Mouse (Mus musculus) lung, embryonic 15.5 days (tissue): ENCODE results near the gene Aurkaip1. TPM values are rescaled to one million over a fixed set of nuclear protein-coding genes. Genes with fewer than 3 reads are reported as not detected.

Experiments used
- ATAC-seq: fragments of 200-750 bp; cut with Nextera tagmentation; 2 replicates; pipeline ENCODE4 v1.8.0; 2017; ENCODE audit warnings: moderate number of reproducible peaks, borderline replicate concordance; ENCODE audit not compliant: low FRiP score, low TSS enrichment; ENCODE audit errors: extremely low read depth
- H3K27ac ChIP-seq: fragments of 300-500 bp; sonication (generic); 2 replicates; pipeline ENCODE4 v1.5.1; 2015; ENCODE audit warnings: moderate library complexity, mild to moderate bottlenecking, inconsistent platforms
- H3K27me3 ChIP-seq: fragments of 300-500 bp; sonication (generic); 2 replicates; pipeline ENCODE4 v1.6.1; 2015; ENCODE audit warnings: inconsistent platforms
- H3K36me3 ChIP-seq: fragments of 300-500 bp; sonication (generic); 2 replicates; pipeline ENCODE4 v1.6.1; 2015; ENCODE audit warnings: inconsistent platforms
- H3K4me1 ChIP-seq: fragments of 300-500 bp; sonication (generic); 2 replicates; pipeline ENCODE4 v1.6.1; 2015; ENCODE audit warnings: inconsistent platforms
- H3K4me2 ChIP-seq: fragments of 300-500 bp; sonication (generic); 2 replicates; pipeline ENCODE4 v1.6.1; 2015; ENCODE audit warnings: inconsistent platforms, mild to moderate bottlenecking, moderate library complexity
- H3K4me3 ChIP-seq: fragments of 300-500 bp; sonication (generic); 2 replicates; pipeline ENCODE4 v1.5.1; 2015; ENCODE audit warnings: mild to moderate bottlenecking, inconsistent platforms
- H3K9ac ChIP-seq: fragments of 300-500 bp; sonication (generic); 2 replicates; pipeline ENCODE4 v1.6.1; 2015; ENCODE audit warnings: inconsistent platforms
- H3K9me3 ChIP-seq: fragments of 300-500 bp; sonication (generic); 2 replicates; pipeline ENCODE4 v1.6.1; 2016; ENCODE audit warnings: inconsistent platforms
- WGBS: fragments of 180-500 bp; shearing (Covaris S2); methylation state at CpG from one replicate; pipeline ENCODE4 v1.1.7; 2015; 5-methylcytosine and 5-hydroxymethylcytosine counted together
- microRNA-seq: library from miRNA; unstranded; fragments of <30 nt; microRNA quantifications from one replicate; pipeline ENCODE4, GENCODE M21; 2016
- polyA plus RNA-seq: library from polyadenylated mRNA; unstranded; fragments of >200 nt; fragmentation: Nextera tagmentation; extraction: Ambion mirVana; gene quantifications from 2 replicates; pipeline ENCODE4 v1.2.1, GENCODE M21; 2015

Gene Aurkaip1
- polyA plus RNA-seq, 1 experiment from 2014 or later: 143 TPM

DNA sequence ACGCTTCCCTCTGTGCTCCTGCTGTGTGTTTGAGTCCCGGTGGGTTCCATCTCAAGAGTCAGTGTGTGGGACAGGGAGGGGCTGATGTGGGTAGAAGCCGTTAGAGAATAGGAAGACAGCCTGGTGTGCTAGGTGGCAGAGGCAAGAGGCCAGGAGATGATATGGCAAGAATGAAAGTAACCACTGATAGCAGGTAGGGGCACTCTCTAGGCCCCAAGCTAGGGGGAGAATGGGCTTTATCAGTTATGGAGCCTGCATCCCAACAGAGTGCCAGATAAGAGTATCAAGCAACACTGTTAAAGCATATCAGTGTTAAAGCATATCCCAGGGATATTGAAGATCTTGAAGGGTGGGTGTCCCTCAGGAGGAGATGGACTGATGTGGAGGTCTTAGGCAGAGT, 25.8 kb downstream of the Aurkaip1 start:
- 63% methylated on average over 3 of the region's 3 CpGs for WGBS
- peaks cover 40% of the 10 kb centered on the region for H3K36me3 ChIP-seq

DNA sequence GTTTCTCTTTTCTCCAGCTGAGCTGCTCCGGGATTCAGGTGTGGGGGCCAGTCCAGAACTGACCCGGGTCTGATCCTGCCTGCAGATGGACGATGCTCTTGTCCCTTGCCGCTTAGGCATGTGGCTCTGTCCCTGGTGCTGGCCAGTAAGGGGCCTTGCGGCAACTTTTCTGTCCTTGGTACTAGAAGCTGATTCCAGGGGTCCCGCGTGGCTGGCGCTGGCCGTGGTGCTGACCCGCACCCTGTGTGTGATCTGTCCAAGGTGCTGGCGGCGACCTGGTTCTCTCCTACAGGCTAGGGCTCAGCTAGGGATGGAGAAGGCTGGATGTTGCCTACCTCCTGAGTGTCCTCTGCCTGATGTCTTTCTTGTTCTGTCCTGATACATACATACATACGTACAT, 28.2 kb downstream of the Aurkaip1 start:
- H3K36me3 ChIP-seq: peaks cover 38% of the 10 kb centered on the region
- no peak for ATAC-seq
- no peaks in the 10 kb centered on the region for H3K4me1 ChIP-seq

More for the DNA sequence above, 25.8 kb downstream of the Aurkaip1 start:
- no peak overlapping the region for H3K4me3 ChIP-seq
- no peak overlapping the region for H3K4me2 ChIP-seq
- no peaks in the 10 kb centered on the region for H3K4me1 ChIP-seq
- no peaks in the 10 kb centered on the region for H3K27me3 ChIP-seq
- no peak overlapping the region for H3K9ac ChIP-seq
- no peak for ATAC-seq
- H3K27ac ChIP-seq: no peak overlapping the region
- H3K9me3 ChIP-seq: no peaks in the 10 kb centered on the region

DNA sequence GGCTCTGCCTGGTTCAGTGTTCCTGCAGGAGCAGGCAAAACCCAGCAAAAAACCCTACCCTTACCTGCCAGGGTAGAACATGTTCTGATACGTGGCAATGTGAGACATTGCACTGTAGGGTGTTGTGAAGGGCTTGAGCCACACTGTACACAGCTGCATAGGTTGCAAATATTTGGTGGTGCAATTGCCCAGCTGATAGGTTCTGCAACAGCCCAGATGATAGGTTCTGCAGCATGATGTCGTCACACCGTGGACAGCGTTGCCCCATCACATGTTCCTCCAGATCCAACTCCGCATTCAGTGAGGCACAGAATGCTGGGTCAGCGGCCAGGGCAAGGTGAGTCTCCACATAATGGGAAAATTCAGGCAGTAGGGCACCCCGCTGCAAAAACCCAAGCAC, 30.7 kb downstream of the Aurkaip1 start:
- Histone ChIP-seq H3K4me1 (no peaks in the 10 kb centered on the region), H3K36me3 (peaks cover 34% of the 10 kb centered on the region), H3K9ac (no peak overlapping the region), H3K4me2 (no peak overlapping the region), H3K27me3 (no peaks in the 10 kb centered on the region), H3K4me3 (no peak overlapping the region), H3K9me3 (no peaks in the 10 kb centered on the region), H3K27ac (no peak overlapping the region)
- WGBS: 87% methylated on average over 7 of the region's 7 CpGs
- ATAC-seq: no peak

More for the DNA sequence above, 28.2 kb downstream of the Aurkaip1 start:
- no peak overlapping the region for H3K27ac ChIP-seq
- H3K27me3 ChIP-seq: no peaks in the 10 kb centered on the region
- 13% methylated on average over 13 of the region's 13 CpGs for WGBS
- no peak overlapping the region for H3K9ac ChIP-seq
- H3K4me3 ChIP-seq: no peak overlapping the region
- H3K9me3 ChIP-seq: no peaks in the 10 kb centered on the region
- no peak overlapping the region for H3K4me2 ChIP-seq

DNA sequence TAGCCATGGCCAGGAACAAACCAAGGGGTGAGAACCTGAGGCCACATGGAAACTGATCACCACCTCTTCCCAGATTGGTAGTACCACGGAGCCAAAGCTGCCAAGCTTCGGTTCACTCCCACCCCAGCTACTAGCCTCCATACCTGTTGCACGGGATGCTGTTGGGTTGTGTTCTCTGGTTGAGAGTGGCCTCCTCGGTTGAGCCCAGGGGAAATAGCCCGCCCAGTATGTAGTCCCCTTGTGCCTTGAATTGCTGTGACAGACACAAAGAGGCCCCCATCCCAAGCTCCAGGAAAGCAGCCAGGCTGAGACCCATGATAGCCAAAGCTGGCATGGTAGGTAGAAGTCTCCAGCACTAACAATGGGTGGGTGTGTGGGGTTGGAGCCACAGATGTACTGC, 31.9 kb downstream of the Aurkaip1 start, which contains the start of gene Tas1r3:
Gene Tas1r3 (minus strand): TSS at position 362 of the 400 bp plus-strand sequence.
- Histone ChIP-seq H3K9ac (no peak within 1 kb of the TSS), H3K27me3 (no peaks in the 10 kb centered on the region), H3K4me2 (no peak within 1 kb of the TSS), H3K4me1 (peaks cover under 1% of the 10 kb centered on the region; the same call in 1 of the 2 replicates), H3K9me3 (no peaks in the 10 kb centered on the region), H3K27ac (no peak within 1 kb of the TSS), H3K4me3 (no peak within 1 kb of the TSS), H3K36me3 (peaks cover 33% of the 10 kb centered on the region)
- ATAC-seq: no peak
- WGBS: 75% methylated on average over 5 of the region's 5 CpGs

DNA sequence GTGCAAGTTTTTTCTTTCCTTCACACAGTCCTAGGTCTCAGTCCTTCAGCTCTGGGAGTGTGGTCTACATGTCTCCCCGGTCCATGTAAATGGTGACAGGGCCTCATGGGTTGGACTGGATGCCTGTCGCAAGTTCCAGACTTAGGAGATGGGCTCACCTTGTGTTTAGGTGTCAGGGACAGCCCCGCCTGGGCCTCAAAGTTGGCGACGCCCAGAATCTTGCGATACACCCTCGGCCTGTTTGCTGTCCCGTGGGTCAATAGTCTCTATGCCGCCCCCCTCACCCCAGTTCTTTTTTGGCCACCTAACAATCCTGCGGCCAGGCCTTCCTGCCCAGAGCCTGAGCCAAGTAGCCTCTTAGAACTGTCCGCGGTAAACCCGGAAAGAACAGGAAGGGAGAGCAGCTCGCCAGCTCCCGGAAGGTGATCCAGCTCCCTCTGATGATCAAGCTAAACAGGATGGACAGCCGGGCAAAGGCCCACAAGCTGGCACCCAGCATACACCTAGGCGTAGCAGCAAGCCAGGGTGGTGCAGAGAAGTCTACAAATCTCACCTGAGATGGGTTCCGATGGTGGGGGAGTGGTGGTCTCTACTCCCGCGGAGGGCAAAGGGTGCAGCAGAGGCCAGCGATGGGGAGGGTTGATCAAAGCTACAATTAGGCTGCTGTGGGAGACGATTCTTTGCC, 37.7 kb downstream of the Aurkaip1 start:
- Histone ChIP-seq H3K27ac (0 out of 2 replicates have a peak overlapping the region, but pooled peaks have one; percentile 24), H3K36me3 (peaks cover 32% of the 10 kb centered on the region), H3K4me1 (peaks cover 26% of the 10 kb centered on the region), H3K9me3 (no peaks in the 10 kb centered on the region), H3K9ac (peak overlapping the region; percentile 69), H3K4me2 (peak overlapping the region; percentile 86), H3K27me3 (no peaks in the 10 kb centered on the region), H3K4me3 (peak overlapping the region; percentile 68)
- WGBS: 8% methylated on average over 22 of the region's 22 CpGs
- peak; percentile 44 for ATAC-seq

DNA sequence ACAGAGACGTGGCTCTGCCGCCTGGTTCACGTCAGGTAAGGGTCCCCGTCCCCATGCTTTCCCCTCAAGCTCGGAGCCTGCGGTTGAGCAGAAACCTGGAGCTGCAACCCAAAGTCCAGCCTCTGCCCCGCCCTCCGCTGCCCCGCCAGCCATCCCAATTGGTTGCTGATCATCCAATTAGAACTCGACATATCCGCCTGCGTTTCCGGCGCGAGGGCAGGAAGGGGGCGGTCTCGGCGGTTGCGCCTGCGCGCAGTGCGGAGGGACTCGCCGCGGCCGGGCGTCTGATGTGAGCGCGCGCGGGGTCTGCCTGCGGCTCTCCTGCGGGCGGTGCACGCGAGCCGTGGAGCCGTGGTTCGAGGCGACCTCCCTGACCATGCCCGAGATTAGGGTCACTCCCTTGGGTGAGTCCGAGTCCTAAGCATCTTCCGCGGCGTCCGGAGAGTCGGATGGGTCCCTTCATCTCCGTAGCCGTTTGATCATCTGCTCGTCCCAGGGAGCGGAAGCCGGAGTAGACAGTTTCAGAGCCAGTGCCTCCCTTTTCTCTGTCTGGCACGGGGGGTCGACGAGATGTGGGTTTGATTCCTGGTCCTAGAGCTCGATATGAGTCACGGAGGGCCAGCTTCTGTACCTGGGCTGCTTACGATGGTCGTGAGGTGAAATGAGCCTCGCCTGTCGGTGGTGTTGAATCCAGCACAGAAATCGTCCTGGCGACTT, 38.4 kb downstream of the Aurkaip1 start, which contains the start of the genes Cptp and Ints11:
Gene Cptp (minus strand): TSS at position 124 of the 717 bp plus-strand sequence.
Gene Ints11 (plus strand): TSS at position 230 of the 717 bp plus-strand sequence.
- H3K27ac ChIP-seq: peak within 1 kb of the TSS; percentile 29
- H3K9ac ChIP-seq: peak within 1 kb of the TSS; percentile 90
- H3K9me3 ChIP-seq: no peaks in the 10 kb centered on the region
- under 1% methylated on average over 63 of the region's 63 CpGs for WGBS
- H3K4me3 ChIP-seq: peak within 1 kb of the TSS; percentile 68
- H3K36me3 ChIP-seq: peaks cover 39% of the 10 kb centered on the region
- H3K4me2 ChIP-seq: peak within 1 kb of the TSS; percentile 86
- peak; percentile 96 for ATAC-seq
- no peaks in the 10 kb centered on the region for H3K27me3 ChIP-seq
- H3K4me1 ChIP-seq: peaks cover 26% of the 10 kb centered on the region

DNA sequence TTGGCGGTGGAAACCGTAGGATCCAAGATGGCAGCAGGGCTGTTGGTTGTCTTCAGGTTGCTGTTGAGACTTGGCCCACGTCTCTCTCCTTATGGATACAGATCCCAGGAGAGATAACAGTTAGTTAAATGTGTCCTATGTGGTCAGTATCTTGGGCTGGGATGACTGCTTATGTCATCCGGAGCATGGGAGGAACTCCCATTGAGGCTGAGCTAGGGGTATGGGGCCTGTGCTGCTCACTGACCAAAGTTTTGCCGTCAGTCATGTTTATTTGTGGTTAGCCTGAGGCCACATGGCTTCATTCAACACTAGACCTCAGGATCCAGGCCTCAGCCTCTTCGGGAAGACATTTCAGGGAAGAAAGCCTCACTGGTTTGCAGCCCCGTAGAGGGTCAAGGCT, 40.3 kb downstream of the Aurkaip1 start:
- Histone ChIP-seq H3K27me3 (no peaks in the 10 kb centered on the region), H3K27ac (no peak overlapping the region), H3K4me2 (no peak overlapping the region), H3K9me3 (no peaks in the 10 kb centered on the region), H3K36me3 (peaks cover 39% of the 10 kb centered on the region), H3K4me3 (no peak overlapping the region), H3K4me1 (peaks cover 26% of the 10 kb centered on the region), H3K9ac (no peak overlapping the region)
- no peak for ATAC-seq
- WGBS: 82% methylated on average over 7 of the region's 7 CpGs

Small RNA genes within 50 kb of the gene (microRNA-seq; reads per million reads assigned to microRNA genes)
- not detected for gene Gm27743

Other genes starting within 250 kb of the Aurkaip1 start
- 6.4 and 6.5 TPM in 2 replicates for gene Slc35e2, start 229.9 kb upstream of the Aurkaip1 start, polyA plus RNA-seq
- 50.2 and 53.6 TPM in 2 replicates for gene Cdk11b, start 206.4 kb upstream of the Aurkaip1 start, polyA plus RNA-seq
- not detected in 2 replicates for gene Gm10563, start 185.9 kb upstream of the Aurkaip1 start, polyA plus RNA-seq
- 41.7 and 47.8 TPM in 2 replicates for gene Mmp23, start 177.9 kb upstream of the Aurkaip1 start, polyA plus RNA-seq
- 27.6 and 29.1 TPM in 2 replicates for gene Mib2, start 162.1 kb upstream of the Aurkaip1 start, polyA plus RNA-seq
- 4.3 and 4.9 TPM in 2 replicates for gene Fndc10, start 136.9 kb upstream of the Aurkaip1 start, polyA plus RNA-seq
- gene Ssu72, start 126.5 kb upstream of the Aurkaip1 start, polyA plus RNA-seq: 147 and 150 TPM in 2 replicates
- 0.44 and 0.59 TPM in 2 replicates for gene Tmem240, start 96.5 kb upstream of the Aurkaip1 start, polyA plus RNA-seq
- gene Atad3a, start 70.2 kb upstream of the Aurkaip1 start, polyA plus RNA-seq: 84.7 and 90.0 TPM in 2 replicates
- 10.5 and 11.0 TPM in 2 replicates for gene Vwa1, start 56.6 kb upstream of the Aurkaip1 start, polyA plus RNA-seq
- gene Tmem88b, start 45.4 kb upstream of the Aurkaip1 start, polyA plus RNA-seq: 0.16 and 0.26 TPM in 2 replicates
- 0.20 TPM in 1 of 2 replicates, not detected in the other for gene Ankrd65, start 40.8 kb upstream of the Aurkaip1 start, polyA plus RNA-seq
- 193 and 228 TPM in 2 replicates for gene Mrpl20, start 28.4 kb upstream of the Aurkaip1 start, polyA plus RNA-seq
- gene Ccnl2, start 18.8 kb upstream of the Aurkaip1 start, polyA plus RNA-seq: 152 and 169 TPM in 2 replicates
- 194 and 223 TPM in 2 replicates for gene Mxra8, start 8.4 kb downstream of the Aurkaip1 start, polyA plus RNA-seq
- gene Dvl1, start 16.1 kb downstream of the Aurkaip1 start, polyA plus RNA-seq: 14.0 and 14.7 TPM in 2 replicates
- gene Tas1r3, start 32.1 kb downstream of the Aurkaip1 start, polyA plus RNA-seq: 0.34 and 0.36 TPM in 2 replicates
- 14.5 and 15.2 TPM in 2 replicates for gene Cptp, start 38.2 kb downstream of the Aurkaip1 start, polyA plus RNA-seq
- gene Ints11, start 38.3 kb downstream of the Aurkaip1 start, polyA plus RNA-seq: 77.7 and 80.5 TPM in 2 replicates
- gene Pusl1, start 60.5 kb downstream of the Aurkaip1 start, polyA plus RNA-seq: 42.9 and 44.9 TPM in 2 replicates
- gene Acap3, start 60.5 kb downstream of the Aurkaip1 start, polyA plus RNA-seq: 15.1 and 17.7 TPM in 2 replicates
- 106 and 107 TPM in 2 replicates for gene Ube2j2, start 112.6 kb downstream of the Aurkaip1 start, polyA plus RNA-seq
- 39.3 and 45.0 TPM in 2 replicates for gene C1qtnf12, start 131.0 kb downstream of the Aurkaip1 start, polyA plus RNA-seq
- gene B3galt6, start 161.4 kb downstream of the Aurkaip1 start, polyA plus RNA-seq: 16.4 and 17.0 TPM in 2 replicates
- gene Sdf4, start 161.6 kb downstream of the Aurkaip1 start, polyA plus RNA-seq: 156 and 162 TPM in 2 replicates
- 0.39 and 0.42 TPM in 2 replicates for gene Tnfrsf4, start 182.6 kb downstream of the Aurkaip1 start, polyA plus RNA-seq
- 1.6 and 2.7 TPM in 2 replicates for gene Tnfrsf18, start 194.9 kb downstream of the Aurkaip1 start, polyA plus RNA-seq
- 2.9 TPM in 2 replicates for gene Ttll10, start 228.1 kb downstream of the Aurkaip1 start, polyA plus RNA-seq